Mouse (Mus musculus): Measurements from ENCODE around the gene Ggps1. TPM values are rescaled to one million over a fixed set of nuclear protein-coding genes. Genes with fewer than 3 reads are reported as not detected.

The Ggps1 gene
- polyA plus RNA-seq, 1 experiment from 2014 or later: 33.7 TPM

DNA sequence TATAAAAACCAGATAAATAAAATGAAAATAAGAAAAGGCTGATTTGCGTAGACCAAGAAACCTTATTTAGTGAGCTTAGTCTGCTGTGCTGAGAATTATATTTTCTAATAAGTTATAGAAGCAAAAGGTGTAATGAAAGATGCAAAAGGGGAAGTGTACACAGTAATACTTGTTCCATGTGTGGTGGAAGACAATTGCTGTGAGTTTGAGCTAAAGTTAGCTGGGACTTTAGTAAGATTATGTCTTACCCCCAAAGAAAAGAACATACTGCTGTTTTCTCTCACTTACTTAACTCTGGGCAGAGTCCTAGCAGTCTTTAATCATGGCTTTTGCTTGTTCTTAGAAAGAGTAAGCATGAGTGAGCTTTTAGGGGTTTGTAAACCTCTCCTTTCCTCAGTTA, 11.1 kb upstream of the Ggps1 start:
- Histone ChIP-seq H3K27ac (ENCODE audit: low read length) (no peak overlapping the region), H3K4me1 (ENCODE audit: insufficient read depth, low read depth, low read length) (no peaks in the 10 kb centered on the region), H3K9me3 (ENCODE audit: low read length) (no peaks in the 10 kb centered on the region), H3K36me3 (ENCODE audit: insufficient read depth, low read length) (no peaks in the 10 kb centered on the region), H3K4me2 (replicated peaks; ENCODE audit: low read depth, low read length) (no peak overlapping the region), H3K4me3 (ENCODE audit: low read depth, low read length) (no peak overlapping the region), H3K9ac (replicated peaks; ENCODE audit: low read depth) (no peak overlapping the region), H3K27me3 (replicated peaks; ENCODE audit: insufficient read depth, low read length) (no peaks in the 10 kb centered on the region)
- 95% methylated on average over 1 of the region's 1 CpGs for WGBS
- DNase-seq (ENCODE audit: low spot score): no peak
- no peak for ATAC-seq
- TF ChIP-seq EP300 (IDR thresholded peaks at IDR 0.05): no peak
- no peak for TF ChIP-seq CTCF (IDR thresholded peaks at IDR 0.05)

DNA sequence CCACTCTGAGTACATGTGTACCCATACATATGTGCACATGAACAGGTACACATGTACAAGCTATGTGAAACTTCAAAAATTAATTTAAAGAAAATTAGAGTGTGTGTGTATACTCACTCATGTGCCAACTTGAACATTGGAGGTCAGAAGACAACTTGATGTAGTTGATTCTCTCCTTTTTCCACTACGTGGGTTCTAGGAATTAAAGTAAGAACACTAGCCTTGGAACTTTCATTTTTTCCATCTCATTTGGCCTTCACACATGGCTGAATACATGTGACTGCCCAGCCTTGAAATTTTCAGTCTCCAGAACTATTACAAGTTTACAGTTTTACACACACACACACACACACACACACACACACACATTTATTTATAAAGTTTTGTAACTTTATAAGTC, 6.0 kb upstream of the Ggps1 start:
- DNase-seq (ENCODE audit: low spot score) (no peak), ATAC-seq (no peak)
- Histone ChIP-seq H3K4me2 (replicated peaks; ENCODE audit: low read depth, low read length) (no peak overlapping the region), H3K9me3 (ENCODE audit: low read length) (no peaks in the 10 kb centered on the region), H3K27ac (ENCODE audit: low read length) (no peak overlapping the region), H3K27me3 (replicated peaks; ENCODE audit: insufficient read depth, low read length) (no peaks in the 10 kb centered on the region), H3K4me1 (ENCODE audit: insufficient read depth, low read depth, low read length) (no peaks in the 10 kb centered on the region), H3K36me3 (ENCODE audit: insufficient read depth, low read length) (no peaks in the 10 kb centered on the region), H3K9ac (replicated peaks; ENCODE audit: low read depth) (no peak overlapping the region), H3K4me3 (ENCODE audit: low read depth, low read length) (no peak overlapping the region)
- TF ChIP-seq EP300 (IDR thresholded peaks at IDR 0.05) (no peak), CTCF (IDR thresholded peaks at IDR 0.05) (no peak)
- WGBS: 90% methylated on average over 1 of the region's 1 CpGs

DNA sequence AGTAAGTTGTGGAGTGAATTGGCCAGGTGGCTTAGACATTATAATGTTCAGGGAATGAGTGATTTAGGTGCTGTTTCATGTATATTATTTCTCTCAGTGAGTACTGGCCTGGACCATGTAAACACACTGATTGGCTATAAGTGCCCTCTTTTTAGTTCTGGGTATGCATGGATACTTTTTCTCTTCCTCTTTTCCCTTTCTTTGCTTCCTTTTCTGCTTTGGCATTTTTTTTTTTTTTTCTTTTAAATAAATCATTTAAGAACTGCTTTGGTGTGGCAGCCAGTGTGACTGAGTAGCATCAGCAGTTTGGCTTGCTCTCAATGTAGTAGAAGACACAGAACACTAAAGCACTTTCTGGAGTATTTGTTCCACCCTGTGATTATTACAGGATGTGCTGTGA, 4.7 kb upstream of the Ggps1 start:
- ATAC-seq (no peak), DNase-seq (ENCODE audit: low spot score) (no peak)
- no peak overlapping the region for H3K9ac ChIP-seq (replicated peaks; ENCODE audit: low read depth)
- H3K36me3 ChIP-seq (ENCODE audit: insufficient read depth, low read length): no peaks in the 10 kb centered on the region
- H3K4me1 ChIP-seq (ENCODE audit: insufficient read depth, low read depth, low read length): no peaks in the 10 kb centered on the region
- no peak overlapping the region for H3K4me3 ChIP-seq (ENCODE audit: low read depth, low read length)
- H3K27ac ChIP-seq (ENCODE audit: low read length): no peak overlapping the region
- TF ChIP-seq CTCF (IDR thresholded peaks at IDR 0.05): no peak
- no peak for TF ChIP-seq EP300 (IDR thresholded peaks at IDR 0.05)
- no peaks in the 10 kb centered on the region for H3K9me3 ChIP-seq (ENCODE audit: low read length)
- H3K27me3 ChIP-seq (replicated peaks; ENCODE audit: insufficient read depth, low read length): no peaks in the 10 kb centered on the region
- no peak overlapping the region for H3K4me2 ChIP-seq (replicated peaks; ENCODE audit: low read depth, low read length)

DNA sequence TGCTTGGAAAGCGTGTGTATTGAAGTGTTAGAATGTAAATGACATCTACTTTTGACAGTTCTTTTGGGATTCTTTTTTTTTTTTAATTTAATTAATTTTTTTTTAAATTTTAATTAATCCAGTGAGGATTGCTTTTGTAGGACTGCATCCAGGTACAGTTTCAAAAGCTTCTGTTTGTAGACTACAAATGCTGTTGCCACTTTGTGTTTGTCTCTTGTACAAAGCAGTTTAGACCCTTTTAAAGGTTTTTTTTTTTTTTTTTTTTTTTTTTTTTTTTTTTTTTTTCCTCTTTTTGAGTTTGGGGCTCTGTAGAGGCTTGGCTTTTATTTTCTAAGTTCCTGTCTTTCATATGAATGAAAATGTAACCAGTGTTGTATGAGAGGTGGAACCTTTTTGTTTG, 2.4 kb upstream of the Ggps1 start:
- ATAC-seq: no peak
- no peak overlapping the region for H3K27ac ChIP-seq (ENCODE audit: low read length)
- TF ChIP-seq EP300 (IDR thresholded peaks at IDR 0.05) (no peak), CTCF (IDR thresholded peaks at IDR 0.05) (no peak)
- no peak overlapping the region for H3K4me2 ChIP-seq (replicated peaks; ENCODE audit: low read depth, low read length)
- H3K9me3 ChIP-seq (ENCODE audit: low read length): no peaks in the 10 kb centered on the region
- no peak overlapping the region for H3K9ac ChIP-seq (replicated peaks; ENCODE audit: low read depth)
- no peaks in the 10 kb centered on the region for H3K36me3 ChIP-seq (ENCODE audit: insufficient read depth, low read length)
- H3K27me3 ChIP-seq (replicated peaks; ENCODE audit: insufficient read depth, low read length): no peaks in the 10 kb centered on the region
- 50% methylated on average over 1 of the region's 1 CpGs for WGBS
- H3K4me3 ChIP-seq (ENCODE audit: low read depth, low read length): no peak overlapping the region
- peaks cover 6% of the 10 kb centered on the region; the same call in 1 of the 2 replicates for H3K4me1 ChIP-seq (ENCODE audit: insufficient read depth, low read depth, low read length)
- DNase-seq (ENCODE audit: low spot score): no peak

DNA sequence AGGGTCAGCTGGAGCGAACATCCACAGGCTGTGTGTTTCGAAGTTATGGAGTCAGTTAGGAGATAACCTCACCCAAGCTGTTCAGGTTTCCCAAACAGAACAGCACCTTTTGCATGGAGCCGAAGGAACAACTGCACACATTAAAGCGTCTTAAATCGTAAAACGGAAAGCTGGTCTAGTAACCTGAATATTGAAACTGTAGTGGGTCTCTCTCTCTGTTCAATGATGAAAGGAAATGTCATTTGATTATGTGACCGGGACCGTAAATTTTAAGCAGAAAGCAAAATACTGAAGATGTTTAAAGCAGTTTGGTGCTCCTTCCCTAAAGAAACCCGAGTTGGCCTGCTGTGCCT, 1.7 kb upstream of the Ggps1 start:
- no peaks in the 10 kb centered on the region for H3K27me3 ChIP-seq (replicated peaks; ENCODE audit: insufficient read depth, low read length)
- 9% methylated on average over 9 of the region's 9 CpGs for WGBS
- H3K4me1 ChIP-seq (ENCODE audit: insufficient read depth, low read depth, low read length): peaks cover 6% of the 10 kb centered on the region; the same call in 1 of the 2 replicates
- peak overlapping the region; percentile 84 for H3K4me2 ChIP-seq (replicated peaks; ENCODE audit: low read depth, low read length)
- DNase-seq (ENCODE audit: low spot score): no peak
- H3K27ac ChIP-seq (ENCODE audit: low read length): peak overlapping the region; percentile 97
- no peaks in the 10 kb centered on the region for H3K36me3 ChIP-seq (ENCODE audit: insufficient read depth, low read length)
- no peak for ATAC-seq
- H3K9ac ChIP-seq (replicated peaks; ENCODE audit: low read depth): peak overlapping the region; percentile 93
- H3K9me3 ChIP-seq (ENCODE audit: low read length): no peaks in the 10 kb centered on the region
- TF ChIP-seq EP300 (IDR thresholded peaks at IDR 0.05): no peak
- no peak for TF ChIP-seq CTCF (IDR thresholded peaks at IDR 0.05)
- peak overlapping the region; percentile 98 for H3K4me3 ChIP-seq (ENCODE audit: low read depth, low read length)

DNA sequence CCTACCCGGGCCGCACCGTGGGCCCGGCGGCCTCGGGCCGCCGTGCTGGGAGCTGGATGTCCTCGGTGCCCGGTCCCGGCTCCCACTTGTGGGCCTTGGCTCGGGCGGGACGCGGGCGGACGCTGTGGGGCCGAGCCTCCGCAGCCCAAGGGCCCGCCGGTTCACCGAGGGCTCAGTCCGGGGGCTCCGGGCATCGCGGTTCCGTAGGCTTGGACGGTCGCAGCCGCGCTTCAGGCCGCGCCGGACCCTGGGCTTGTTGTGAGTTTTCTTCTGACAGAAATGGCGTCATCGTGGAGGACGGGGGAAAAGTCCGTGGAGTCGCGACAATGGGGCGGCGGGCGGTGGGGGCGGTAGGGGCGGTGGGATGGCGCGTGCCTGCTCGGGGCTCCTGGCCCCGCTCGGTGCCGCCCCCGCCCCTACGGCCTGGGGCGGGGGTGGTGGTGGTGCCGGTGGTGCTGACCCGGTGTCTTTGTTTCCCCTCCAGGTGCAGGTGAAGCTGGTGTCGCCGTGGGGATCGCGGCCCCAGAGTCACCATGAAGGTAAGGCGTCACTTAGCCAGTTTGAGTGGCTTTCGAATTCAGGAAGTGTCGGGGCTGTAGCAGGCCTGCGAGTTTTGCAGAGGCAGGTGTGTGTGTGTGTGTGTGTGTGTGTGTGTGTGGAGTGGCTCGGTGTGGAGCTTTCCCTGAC, 1.2 kb upstream of the Ggps1 start:
- Histone ChIP-seq H3K27ac (ENCODE audit: low read length) (peak overlapping the region; percentile 97), H3K27me3 (replicated peaks; ENCODE audit: insufficient read depth, low read length) (no peaks in the 10 kb centered on the region), H3K4me1 (ENCODE audit: insufficient read depth, low read depth, low read length) (peaks cover 6% of the 10 kb centered on the region; the same call in 1 of the 2 replicates), H3K4me2 (replicated peaks; ENCODE audit: low read depth, low read length) (peak overlapping the region; percentile 84), H3K9ac (replicated peaks; ENCODE audit: low read depth) (peak overlapping the region; percentile 93), H3K4me3 (ENCODE audit: low read depth, low read length) (peak overlapping the region; percentile 98), H3K36me3 (ENCODE audit: insufficient read depth, low read length) (no peaks in the 10 kb centered on the region), H3K9me3 (ENCODE audit: low read length) (no peaks in the 10 kb centered on the region)
- TF ChIP-seq CTCF (IDR thresholded peaks at IDR 0.05) (no peak), EP300 (IDR thresholded peaks at IDR 0.05) (no peak)
- WGBS: under 1% methylated on average over 46 of the region's 65 CpGs
- DNase-seq (ENCODE audit: low spot score) (peak; percentile 64), ATAC-seq (no peak)

DNA sequence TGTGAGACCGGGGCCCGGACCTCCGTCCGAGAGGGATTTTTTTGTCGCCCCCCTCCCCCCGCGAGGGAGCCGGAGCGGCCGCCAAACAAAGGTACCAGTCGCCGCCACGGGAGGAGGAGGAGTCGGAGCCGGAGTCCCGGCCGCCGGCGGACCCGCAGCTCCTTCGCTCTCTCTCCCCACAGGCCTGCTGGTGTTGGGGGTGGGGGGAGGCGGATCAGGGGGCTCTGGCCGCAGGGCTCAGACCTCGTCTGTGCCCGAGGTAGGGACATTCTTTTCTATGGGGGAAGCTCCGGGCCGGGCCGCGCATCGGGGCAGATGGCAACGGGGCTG, 619 bp upstream of the Ggps1 start:
- H3K9me3 ChIP-seq (ENCODE audit: low read length): no peaks in the 10 kb centered on the region
- H3K4me1 ChIP-seq (ENCODE audit: insufficient read depth, low read depth, low read length): peaks cover 6% of the 10 kb centered on the region; the same call in 1 of the 2 replicates
- DNase-seq (ENCODE audit: low spot score) (no peak), ATAC-seq (peak; percentile 34)
- peak overlapping the region; percentile 93 for H3K9ac ChIP-seq (replicated peaks; ENCODE audit: low read depth)
- no peaks in the 10 kb centered on the region for H3K27me3 ChIP-seq (replicated peaks; ENCODE audit: insufficient read depth, low read length)
- peak overlapping the region; percentile 97 for H3K27ac ChIP-seq (ENCODE audit: low read length)
- peak overlapping the region; percentile 98 for H3K4me3 ChIP-seq (ENCODE audit: low read depth, low read length)
- no peaks in the 10 kb centered on the region for H3K36me3 ChIP-seq (ENCODE audit: insufficient read depth, low read length)
- H3K4me2 ChIP-seq (replicated peaks; ENCODE audit: low read depth, low read length): peak overlapping the region; percentile 84
- TF ChIP-seq EP300 (IDR thresholded peaks at IDR 0.05) (no peak), CTCF (IDR thresholded peaks at IDR 0.05) (no peak)
- 3% methylated on average over 6 of the region's 31 CpGs for WGBS
